Mouse (Mus musculus): Measurements from ENCODE around the gene Cphx3.
"Not testable (repeated sequence)": the region's sequence is repeated elsewhere in the genome, so short reads cannot be mapped to it uniquely, and the experiment has no call there.

DNA sequence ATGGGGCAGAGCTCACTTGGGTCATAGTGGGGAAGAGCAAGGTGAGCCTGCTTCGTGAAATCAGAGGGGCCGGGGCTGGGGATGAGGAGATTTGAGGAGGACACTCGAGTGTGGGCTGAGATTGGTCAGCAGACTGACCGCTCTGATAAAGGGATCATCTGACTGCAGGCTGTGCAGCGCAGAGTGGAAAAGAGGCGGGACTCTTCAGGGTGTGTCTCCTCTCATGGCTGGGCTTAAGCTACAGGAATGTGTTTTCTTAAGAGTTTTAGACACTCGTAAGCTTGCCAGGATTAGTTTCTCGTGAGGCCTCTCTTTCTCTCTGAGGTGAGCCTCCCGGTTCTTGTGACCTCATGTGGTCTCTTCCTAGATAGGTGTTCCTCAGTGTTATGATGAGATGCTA lies 79.1 kb downstream of the Cphx3 start:
- TF ChIP-seq CTCF (IDR thresholded peaks at IDR 0.05; ENCODE audit: control insufficient read depth, insufficient read depth, insufficient replicate concordance, low read depth, low read length); POLR2A (IDR thresholded peaks at IDR 0.05; ENCODE audit: control insufficient read depth, low read depth, low read length): not testable (repeated sequence)

Data from testis, adult 2 months (tissue).